Mouse (Mus musculus): ENCODE data around the gene Zbtb46.

The Zbtb46 gene

DNA sequence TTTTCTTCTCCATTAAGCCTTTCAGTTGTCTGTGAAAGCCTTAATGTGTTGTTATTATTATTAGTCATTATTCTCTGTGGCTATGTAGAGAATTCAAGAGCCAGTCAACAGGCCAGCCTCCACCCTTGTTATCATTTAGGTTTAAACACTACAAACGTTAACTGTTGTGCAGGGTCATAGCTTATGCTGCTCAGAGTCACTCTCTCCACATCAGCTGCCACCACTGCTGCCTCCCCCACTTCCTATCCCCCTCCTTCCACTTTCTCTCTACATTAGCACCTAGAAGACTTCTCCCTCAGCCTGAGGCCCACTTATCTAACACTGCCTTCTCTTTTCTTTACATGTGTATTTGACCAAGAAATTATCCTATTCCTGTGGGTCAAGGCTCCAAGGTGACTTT, 57.7 kb downstream of the Zbtb46 start:
- no peak for DNase-seq

DNA sequence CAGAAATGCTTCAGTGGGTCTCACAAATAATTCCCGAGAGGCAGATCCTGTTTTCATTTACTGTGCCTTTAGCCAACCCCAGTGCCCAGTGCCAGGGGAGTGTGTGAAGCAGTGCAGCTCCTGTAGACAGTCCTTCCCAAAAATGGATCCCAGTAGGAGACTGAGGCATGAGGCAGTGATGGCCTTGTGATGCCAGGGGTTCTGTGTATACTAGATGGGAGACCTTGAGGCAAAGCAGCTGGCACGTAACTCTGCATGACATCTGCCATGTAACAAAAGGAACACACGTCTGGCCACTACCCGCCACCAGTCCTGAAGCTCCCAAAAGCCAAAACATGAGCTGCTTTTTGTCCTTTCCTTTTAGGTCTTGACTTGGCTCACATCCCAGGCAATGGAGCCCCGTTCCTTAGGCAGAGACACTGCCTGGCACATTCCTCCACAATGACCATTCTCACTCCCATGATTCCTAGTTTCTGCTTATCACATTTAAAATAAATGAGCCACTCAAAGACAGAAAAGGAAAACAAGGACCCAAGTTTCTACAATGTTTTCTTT, 61.9 kb downstream of the Zbtb46 start:
- no peak for DNase-seq

DNA sequence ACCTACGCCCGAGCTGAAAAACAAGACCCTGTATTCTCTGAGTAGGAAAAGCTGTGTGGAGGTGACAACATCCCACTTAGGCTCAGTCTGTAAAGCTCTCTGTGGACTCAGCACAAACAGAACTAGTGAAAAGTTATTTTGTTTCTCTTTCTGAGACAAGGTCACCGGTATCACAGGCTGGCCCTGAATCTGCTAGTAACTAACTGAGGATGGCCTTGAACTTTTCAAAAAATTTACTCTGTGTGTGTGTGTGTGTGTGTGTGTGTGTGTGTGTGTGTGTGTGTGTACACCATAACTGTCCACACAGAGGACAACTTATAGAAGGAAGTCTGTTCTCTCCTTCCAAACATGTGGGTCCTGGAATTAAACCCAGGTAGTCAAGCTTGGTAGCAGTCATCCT, 65.1 kb downstream of the Zbtb46 start:
- no peak for DNase-seq

DNA sequence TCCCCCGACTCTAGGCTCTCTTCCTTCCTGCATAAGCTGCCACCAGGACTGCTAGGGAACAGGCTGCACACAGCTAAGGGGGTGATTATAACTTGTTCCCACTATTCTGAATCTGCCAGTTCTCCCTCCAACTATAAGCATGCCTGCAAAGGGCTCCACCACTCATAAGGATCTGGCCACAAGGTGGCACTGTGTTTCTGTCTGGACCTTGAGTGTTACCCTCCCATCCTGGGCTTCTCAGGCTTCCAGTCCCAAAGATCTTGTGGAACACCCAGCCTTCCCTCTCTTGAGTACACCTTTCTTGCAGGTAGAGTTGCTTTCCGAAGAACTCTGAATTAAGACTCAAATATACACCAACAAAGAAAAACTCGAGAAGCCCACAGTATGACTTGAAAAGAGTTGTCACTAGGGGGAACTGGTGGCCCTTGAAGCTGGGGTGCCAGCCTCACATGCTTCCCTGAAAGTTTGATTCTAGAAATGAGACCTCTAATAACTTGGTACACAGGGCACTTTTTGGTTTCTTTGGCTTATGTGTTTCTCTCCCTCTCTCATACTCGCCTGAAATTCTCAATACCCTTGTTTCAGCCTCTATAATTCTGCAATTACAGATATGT, 66.5 kb downstream of the Zbtb46 start:
- peak; percentile 71 to 77 for DNase-seq

DNA sequence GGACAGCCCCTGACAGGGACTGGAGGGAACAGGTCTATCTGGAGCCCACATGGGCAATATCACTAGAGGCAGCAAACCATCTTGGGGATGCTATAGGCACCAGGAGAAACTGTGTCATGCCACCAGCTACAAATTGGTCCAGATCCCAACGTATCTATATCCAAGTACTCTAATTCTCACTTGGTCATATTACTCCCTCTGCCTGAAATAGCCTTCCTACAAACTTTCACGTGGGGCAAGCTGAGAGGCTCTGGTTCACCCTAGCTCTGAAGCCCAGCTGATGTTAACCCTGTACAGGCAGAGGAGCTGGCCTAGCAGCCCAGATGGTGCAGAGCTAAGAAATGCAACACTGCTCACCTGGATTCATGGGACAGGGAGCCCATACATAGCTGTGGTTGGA, 67.7 kb downstream of the Zbtb46 start:
- no peak for DNase-seq

DNA sequence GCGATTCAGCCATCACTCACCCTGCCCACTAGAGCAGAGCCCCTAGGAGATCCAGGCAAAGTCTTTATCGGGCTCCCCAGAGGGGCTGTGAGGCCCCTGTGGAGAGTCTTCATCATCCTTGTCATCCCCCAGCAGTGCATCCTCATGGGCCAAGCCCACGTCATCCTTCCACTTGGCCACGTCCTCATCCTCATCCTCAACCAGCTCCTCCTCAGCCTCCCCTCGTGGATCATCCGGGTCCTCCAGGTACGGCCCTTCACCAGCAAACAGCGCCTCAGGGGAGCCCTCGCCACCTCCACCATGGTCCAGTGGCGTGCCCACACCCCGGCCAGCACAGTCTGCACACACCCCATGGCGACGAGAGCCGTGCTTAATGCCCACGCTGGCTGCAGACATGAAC, 68.2 kb downstream of the Zbtb46 start:
- no peak for DNase-seq

DNA sequence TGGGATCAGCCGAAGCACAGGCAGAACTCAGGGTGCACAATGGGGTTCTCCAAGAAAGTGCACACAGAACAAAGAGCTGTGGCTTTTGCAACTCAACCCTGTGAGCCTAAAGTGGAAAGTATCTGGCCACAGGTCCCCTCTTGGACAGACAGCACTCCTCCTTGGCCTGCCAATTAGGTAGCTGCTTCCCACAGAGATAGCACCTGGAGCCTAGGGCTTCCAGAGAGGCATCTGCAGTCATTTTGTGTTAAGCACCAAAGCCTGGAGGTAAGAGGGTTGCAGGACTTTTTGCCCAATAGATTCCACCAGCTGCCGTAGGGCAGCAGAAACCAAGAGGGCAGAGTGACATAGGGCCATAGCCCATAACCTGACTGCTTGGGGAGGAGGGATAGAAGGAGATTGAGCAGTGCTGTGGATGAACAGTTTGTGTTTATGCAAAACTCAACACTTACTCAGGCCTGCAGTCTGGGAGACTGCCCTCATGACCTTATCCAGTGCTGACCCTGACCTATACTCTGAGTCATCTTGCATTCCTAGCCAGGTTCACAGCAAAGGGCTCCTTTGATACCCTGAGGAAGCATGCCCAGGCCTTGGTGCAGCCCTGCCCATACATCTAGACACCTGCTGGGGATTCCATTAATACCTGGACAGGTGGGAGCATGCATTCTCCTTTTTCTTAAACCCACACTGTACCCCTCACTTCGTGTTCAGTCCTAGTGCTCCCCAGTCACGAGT, 68.9 kb downstream of the Zbtb46 start:
- DNase-seq = no peak

DNA sequence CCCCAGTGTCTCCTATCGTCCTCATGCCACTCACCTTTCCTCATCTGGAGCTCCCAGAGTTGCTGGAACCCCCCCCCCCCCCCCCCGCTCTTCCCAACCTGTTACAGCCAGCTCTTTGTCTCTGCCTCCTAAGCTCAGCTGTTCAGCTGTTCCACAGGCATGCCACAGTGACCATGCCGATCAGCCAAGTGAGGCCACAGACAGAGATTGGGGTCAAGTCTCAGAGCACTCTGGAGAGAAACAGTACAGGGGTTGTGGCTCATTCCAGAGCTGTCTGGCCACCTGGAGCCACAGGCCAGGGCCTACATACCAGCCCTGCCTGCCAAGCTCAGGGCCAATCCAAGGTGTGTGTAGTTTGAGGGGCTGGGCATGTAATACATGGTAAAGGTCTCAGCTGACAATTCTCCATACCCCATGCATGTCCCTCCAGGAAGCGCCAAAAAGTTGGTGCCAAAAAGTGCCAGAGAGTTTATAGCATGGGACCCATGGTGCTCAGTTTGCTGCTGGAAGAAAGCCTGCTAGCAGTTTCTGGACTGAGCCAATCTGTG, 72.5 kb downstream of the Zbtb46 start:
- DNase-seq = no peak

DNA sequence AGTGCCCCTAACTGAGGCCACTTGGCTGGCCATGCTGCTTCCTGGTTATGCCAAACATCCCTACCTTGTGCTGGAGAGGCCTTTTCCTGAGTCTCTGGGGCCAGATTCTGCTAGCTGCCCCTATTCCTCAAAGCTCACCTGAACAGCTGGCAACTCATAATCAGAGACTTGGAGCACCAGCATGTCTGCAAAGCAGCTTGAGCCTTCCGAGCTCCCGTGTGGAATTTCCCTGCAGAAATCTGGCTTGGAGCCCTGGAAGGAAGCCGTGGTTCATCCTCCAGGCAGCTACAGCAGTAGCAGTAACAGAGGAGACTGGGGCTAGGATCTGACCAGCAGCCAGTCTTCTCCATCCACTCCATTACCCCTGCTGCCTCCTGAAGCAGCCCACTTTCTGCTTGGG, 73.3 kb downstream of the Zbtb46 start:
- DNase-seq = no peak

DNA sequence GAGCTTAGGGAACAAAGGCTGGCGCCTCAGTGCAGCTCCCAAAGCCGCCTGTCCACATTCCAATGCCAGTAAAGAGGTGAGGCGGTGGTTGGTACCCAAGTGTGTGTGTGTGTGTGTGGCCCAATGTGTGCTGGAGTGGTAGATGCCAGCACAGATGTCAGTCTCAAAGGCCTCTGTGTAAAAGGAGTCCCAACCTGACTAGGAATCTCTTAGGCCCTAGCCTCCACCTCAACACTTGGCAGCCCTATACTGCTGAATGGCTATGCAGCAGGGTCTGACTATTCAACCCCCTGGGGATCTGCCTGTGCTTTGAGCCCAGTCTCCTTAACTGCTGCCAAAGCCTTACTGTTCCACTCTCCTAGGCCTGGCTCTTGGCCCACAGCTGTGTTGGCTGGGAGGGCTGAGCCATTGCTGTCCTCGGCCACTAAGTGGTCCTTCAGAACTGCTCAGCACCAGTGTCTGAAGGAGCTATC, 74.3 kb downstream of the Zbtb46 start:
- no peak for DNase-seq

DNA sequence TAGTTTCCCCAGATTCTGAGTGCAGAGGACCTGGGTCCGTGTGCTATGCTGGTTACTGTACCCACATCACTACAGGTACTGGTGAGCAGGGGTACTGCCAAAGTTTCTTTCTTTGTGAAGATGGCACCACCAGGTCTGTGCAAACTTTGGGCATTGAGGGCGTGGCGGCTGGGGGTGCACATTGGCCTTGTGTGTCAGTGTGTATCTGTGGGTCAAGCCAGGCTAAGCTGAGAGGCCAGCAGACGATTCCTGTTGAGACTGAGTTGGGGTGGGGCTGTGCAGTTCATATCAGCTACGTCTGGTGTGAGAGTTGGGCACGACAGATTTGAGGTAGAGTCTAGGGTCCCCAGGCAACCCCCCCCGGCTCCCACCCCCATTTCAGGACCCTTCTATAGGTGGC, 74.8 kb downstream of the Zbtb46 start:
- no peak for DNase-seq

DNA sequence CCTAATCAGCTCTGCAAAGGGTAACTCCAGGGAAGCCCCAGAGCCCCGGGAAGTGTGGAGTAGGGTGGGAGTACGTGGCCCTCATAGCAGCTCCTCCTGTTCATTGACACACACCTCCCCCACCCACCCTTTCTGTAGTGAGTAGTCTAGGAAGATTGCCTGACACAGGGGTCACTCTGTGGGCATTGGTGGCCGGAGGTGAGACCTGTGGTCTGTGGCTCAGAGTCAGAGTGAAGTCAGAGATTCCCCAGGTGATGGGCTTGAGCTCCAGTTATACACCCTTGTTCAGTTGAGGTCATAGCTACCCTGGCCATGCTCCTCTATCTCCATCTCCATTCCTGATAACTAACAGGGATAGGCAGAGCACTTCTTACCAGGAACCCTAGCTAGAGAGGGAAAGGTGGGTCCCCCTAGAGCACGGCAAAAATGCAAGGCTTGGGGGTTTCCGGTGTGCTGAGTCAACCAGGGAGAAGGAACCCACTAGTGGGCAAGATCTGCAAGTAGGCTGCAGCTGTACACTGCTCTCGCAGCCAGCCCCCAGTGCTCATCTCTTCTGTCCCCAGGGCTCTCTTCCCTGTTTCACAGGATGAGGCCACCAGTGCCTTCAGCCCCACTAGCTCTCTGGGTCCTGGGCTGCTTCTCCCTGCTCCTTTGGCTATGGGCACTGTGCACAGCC, 77.5 kb downstream of the Zbtb46 start:
- DNase-seq = no peak

DNA sequence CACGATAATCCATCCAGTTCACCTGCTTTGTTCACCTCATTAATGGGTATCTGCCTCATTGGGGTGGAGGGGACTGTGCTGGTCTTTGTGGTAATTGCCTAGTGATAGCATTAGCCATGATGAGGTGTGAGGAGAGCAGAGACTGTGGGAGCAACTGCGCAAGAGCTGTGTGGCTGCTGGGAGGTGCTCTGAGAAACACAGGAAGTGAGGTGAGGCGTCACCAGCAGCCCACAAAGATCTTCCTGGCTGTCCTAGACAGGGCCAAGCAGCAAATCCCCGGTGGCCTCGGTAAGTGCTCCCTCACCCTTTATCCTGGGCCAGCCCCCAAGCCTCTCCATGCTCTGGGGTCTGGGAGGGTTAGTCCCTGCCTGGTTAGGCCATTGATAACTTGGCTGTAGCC, 78.1 kb downstream of the Zbtb46 start:
- peak; percentile 41 to 46 for DNase-seq

DNA sequence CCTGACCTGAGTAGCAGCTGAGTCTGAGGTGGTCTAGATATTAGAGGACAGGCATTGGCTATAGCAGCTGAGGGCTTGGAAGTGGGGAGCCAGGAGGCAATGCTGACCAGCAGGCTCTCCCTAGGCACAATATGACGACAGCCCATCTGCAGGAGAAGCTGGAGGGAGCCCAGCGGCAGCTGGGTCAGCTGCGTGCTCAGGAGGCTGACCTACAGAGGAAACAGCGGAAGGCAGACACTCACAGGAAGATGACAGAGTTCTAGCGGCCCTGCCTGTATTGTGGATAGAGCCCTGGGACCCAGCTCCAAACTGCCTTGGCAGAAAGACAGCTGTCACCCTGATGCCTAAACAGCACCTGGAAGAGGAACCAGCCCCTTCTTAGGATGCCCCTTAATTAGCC, 79.0 kb downstream of the Zbtb46 start:
- no peak for DNase-seq

DNA sequence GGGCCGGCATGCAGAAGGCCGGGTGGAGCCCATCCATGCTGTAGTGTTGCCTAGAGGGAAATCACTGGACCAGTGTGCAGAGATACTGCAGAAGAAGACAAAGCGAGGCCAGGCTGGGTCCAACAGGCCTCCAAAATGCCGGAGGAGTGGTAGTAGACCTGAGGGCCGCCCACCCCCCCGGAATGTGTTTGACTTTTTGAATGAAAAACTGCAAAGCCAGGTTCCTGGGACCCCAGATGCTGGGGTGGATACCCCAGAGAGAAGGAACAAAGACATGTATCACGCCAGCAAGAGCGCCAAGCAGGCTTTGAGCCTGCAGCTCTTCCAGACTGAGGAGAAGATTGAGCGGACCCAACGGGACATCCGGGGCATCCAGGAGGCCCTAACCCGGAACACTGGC, 79.4 kb downstream of the Zbtb46 start, which contains the start of gene Lime1:
Gene Lime1 (plus strand): TSS at position 301 of the 400 bp plus-strand sequence.
- DNase-seq = no peak

DNA sequence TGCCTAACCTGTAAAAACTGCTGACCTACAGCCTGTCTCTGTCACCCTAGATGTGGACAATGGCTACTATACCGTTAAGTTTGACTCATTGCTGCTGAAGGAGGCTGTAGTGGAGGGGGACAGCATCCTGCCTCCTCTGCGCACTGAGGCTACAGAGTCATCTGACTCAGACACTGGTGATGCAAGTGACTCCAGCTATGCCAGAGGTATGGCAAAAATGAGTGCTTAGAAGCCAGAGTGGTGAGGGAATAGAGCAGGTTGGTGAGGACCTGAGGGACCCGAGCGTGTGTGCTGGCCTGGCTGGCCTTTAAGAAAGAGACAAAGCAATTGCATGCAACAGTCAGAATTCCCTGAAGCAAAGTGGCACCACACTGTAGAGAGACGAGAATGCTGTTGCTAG, 80.5 kb downstream of the Zbtb46 start:
- no peak for DNase-seq

DNA sequence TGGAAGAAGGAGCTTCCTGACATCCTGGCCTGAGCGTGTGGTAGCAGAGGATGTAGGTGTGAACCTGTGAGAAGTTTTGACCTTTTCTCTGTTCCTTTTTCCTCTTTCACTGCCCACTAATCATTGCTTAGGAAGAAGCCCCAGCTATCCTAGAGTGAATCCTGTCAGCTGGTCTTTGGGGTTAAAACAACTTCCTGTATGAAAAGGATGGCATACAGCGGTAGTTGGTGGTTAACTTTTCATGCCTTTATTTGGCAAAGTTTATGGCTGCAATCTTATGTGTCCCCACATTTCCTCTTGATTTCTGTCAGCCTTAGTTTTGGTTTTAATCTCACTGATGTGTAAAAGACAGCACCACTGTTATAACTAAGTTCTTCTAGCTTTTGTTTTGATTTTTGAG, 82.0 kb downstream of the Zbtb46 start:
- DNase-seq = no peak

DNA sequence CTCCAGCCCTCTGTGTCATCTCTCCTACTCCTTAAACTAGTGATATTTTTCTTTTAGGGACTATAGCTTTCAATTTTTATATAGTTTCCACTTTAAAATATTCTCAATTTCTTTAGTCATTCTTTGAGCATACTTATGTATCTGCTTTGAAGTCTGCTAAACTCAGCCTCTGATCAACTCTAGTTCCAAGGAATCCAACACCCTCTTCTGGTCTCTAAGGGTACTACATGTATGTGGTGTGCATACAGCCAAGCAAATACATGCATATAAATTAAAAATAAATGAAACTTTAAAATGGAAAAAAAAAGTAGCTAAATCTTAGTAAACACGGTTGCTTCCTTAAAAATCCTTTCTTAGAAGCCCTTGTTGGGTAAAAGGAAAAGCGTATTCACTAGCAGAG, 83.4 kb downstream of the Zbtb46 start:
- DNase-seq = no peak

DNA sequence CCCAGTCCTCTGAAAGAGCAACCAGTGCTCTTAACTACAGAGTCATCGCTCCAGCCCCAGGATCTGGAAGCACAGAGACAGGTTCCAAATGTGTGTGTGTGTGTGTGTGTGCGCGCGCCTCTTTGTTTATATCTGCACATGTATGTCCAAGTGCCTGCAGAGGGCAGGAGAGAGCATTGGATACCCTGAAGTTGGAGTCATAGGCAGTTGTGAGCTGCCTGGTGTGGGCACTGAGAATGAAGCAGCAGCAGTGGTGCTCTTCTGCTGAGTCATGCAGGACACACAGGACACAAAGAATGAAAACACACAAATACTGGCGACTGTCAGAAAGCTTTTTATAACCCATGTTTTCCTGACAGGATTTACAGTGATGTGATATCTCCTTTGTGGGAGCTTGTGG, 89.2 kb downstream of the Zbtb46 start:
- no peak for DNase-seq

DNA sequence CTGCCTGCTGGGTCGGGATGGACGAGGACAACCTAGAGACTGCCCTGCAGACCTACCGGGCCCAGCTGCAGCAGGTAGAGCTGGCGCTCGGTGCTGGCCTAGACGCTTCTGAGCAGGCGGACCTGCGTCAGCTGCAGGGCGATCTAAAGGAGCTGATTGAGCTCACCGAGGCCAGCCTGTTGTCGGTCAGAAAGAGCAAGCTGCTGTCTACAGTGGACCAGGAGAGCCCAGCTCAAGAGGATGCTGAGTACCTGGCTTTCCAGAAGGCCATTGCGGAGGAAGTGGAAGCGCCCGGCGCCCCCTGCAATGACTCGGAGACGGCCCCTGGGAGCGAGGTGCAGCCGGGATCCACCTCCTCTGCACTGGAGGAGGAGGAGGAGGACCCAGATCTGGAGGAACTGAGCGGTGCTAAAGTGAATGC, 93.6 kb downstream of the Zbtb46 start:
- DNase-seq = peak; percentile 37 to 44

DNA sequence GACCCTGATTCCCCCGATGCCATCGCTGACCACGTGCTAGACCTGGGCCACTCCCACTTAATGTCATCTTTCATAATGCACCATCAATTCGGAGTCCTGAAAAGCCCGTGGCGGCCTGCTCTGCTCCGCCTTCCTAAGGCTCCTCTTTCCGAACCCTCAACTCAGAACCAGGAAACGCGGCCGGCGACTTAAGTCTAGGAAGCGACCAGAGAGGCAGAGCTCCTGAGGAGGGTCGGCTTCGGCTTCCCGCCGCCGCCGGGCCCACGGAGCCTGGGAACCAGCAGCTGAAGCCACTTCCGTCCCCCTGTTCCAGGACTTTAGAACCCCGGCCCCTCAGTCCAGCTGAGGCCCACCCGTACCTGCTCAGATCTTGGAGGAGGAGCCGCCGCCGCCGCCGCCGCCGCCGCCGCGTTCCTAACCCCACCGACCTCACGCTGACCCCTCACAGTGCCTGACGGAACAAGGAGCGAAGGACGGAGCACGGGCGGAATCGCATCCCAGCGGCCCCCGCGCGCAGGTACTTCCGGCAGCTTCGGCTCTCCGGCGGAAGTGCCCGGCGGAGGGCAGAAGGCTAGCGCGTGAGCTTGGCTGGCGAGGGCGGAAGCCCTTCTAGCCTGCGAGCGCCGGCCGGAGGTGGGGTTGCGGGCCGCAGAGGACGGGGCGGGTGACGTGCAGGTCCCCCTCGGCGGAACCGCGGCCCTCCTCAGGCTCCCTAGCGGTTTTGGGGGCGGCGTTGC, 94.2 kb downstream of the Zbtb46 start, which contains the start of the genes Zgpat and Arfrp1:
Gene Zgpat (plus strand): TSS at position 69 of the 737 bp plus-strand sequence.
Gene Arfrp1 (minus strand): TSS at position 545 of the 737 bp plus-strand sequence.
- DNase-seq = peak; percentile 85 to 86

DNA sequence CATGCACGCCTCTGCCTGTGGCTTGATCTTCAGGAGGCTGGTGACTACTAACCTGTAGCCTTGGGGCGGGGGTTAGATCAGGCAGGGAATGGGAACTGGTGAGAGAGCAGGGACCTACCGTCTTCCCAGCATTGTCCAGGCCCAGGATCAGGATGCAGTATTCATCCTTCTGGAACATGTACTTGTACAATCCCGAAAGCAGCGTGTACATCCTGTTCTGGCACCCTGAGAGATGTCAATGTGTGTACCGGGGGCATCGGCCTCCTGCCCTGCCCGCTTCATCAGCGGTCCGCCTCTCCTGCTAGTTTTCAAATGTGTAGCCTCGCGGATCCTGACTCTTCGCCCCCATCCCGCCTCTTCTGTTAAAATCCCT, 94.8 kb downstream of the Zbtb46 start:
- no peak for DNase-seq

DNA sequence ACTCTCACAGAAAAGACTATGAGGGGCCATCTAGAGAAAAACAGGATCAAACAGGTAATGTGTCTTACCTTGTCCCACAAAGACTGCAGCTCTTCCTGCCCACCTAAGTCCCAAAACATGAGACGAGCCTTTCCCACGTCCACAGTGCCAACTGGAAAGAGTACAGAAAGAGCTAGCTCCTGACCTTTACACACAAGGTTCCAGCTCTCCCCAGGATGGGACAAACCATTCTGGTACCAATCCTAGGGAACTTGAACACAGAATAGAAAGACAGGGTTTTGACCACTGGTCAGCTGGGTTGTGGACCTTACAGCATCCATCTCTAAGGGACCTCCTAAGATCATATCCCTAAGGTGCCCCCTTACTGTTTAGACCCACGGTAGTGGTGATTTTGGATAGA, 95.3 kb downstream of the Zbtb46 start:
- no peak for DNase-seq
